Mouse (Mus musculus): ENCODE data around the gene Arhgap28. TPM values are rescaled to one million over a fixed set of nuclear protein-coding genes. Genes with fewer than 3 reads are reported as not detected.

Gene Arhgap28
- polyA plus RNA-seq, 1 experiment from 2014 or later: 3.8 TPM

DNA sequence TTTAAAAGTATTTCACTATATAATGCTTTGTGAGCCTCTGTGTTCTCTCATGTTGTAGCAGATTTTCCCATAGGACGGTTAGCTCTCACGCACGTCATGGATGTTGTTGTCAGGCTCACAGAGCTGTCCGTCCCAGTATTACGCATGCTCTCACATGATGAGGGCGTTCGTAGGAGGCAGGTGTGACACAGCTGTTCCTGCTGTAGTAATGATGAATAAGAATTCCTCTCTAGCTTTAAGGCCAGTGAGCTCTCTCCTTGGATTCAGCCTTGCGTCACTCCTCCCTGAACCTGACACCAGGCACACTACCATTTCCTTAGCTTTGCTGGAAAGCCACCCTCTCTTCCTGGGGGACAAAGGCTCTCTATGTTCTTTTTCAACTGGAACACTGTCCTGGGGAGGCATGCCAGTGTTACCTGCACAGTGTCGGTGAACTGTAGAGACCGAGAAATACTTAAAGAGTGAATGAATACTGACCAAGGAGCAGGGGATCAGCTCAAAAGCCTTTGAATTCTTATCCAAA lies 96.3 kb downstream of the Arhgap28 start:
- Histone ChIP-seq H3K4me2 (replicated peaks; ENCODE audit: low read depth) (no peak overlapping the region), H3K27ac (ENCODE audit: low read depth, low read length) (no peak overlapping the region), H3K27me3 (replicated peaks; ENCODE audit: control insufficient read depth, insufficient read depth, low read length) (no peaks in the 10 kb centered on the region), H3K4me3 (ENCODE audit: low read depth, low read length) (no peak overlapping the region), H3K4me1 (replicated peaks; ENCODE audit: control insufficient read depth, insufficient read depth, low read length) (no peaks in the 10 kb centered on the region), H3K36me3 (ENCODE audit: control insufficient read depth, insufficient read depth) (no peaks in the 10 kb centered on the region), H3K9me3 (ENCODE audit: control insufficient read depth) (no peaks in the 10 kb centered on the region), H3K9ac (ENCODE audit: low read depth, low read length) (no peak overlapping the region)
- peak; percentile 38; the same call in 1 of the 2 replicates for ATAC-seq
- TF ChIP-seq CTCF (IDR thresholded peaks at IDR 0.05; ENCODE audit: low read depth): no peak
- 77% methylated on average over 10 of the region's 10 CpGs for WGBS

DNA sequence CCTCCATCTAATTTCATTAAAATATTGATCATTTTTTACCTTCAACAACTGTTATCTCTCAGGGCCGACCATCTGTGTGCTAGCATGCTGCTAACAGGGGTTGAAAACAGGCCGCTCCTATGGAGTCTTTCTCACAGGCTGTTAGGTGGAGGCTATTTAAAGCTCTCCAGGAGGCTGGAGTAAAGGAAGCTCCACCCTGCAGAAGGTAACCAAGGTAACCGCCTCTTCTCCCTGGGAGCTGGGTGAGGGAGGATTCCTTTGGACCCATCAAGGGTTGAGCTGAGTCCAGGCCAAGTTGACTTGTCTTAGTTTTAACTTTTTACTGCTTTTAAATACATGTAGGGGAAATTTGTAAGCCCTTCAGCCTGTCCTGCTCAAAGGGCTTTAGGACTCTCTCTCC lies 97.7 kb downstream of the Arhgap28 start:
- ATAC-seq: no peak
- H3K36me3 ChIP-seq (ENCODE audit: control insufficient read depth, insufficient read depth): no peaks in the 10 kb centered on the region
- 74% methylated on average over 3 of the region's 3 CpGs for WGBS

DNA sequence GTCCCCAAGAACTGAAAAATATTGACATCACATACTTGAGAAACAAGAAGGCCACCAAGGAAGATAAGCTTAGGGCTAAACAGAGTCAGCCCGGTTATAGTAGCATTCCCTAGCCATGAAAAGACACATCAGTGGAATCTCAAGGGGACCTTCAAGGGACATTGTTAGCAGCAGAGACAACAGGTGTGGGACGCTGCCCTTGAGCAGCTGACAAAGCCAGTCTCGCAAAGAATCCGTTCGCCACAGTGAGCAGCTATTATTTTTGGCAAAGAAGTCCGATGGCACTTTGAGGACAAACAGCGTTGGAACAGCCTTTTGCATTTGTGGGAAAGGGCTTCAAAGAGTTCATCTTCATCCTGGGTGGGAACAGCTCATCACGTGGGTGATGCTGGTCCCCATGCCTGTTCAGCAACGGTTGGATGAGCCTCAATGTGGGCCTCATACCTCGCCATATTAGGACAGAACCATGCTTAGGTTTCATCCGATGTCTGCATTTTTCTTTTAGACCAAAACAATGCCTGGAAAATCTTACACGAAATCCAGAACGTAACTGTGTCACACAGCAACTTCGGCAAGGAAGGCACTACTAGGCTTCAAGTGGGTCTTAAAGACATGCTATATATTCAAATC lies 99.5 kb downstream of the Arhgap28 start:
- H3K4me1 ChIP-seq (replicated peaks; ENCODE audit: control insufficient read depth, insufficient read depth, low read length): no peaks in the 10 kb centered on the region
- no peaks in the 10 kb centered on the region for H3K36me3 ChIP-seq (ENCODE audit: control insufficient read depth, insufficient read depth)
- H3K9me3 ChIP-seq (ENCODE audit: control insufficient read depth): no peaks in the 10 kb centered on the region
- no peak overlapping the region for H3K4me2 ChIP-seq (replicated peaks; ENCODE audit: low read depth)
- 80% methylated on average over 14 of the region's 14 CpGs for WGBS
- H3K27me3 ChIP-seq (replicated peaks; ENCODE audit: control insufficient read depth, insufficient read depth, low read length): no peaks in the 10 kb centered on the region
- TF ChIP-seq CTCF (IDR thresholded peaks at IDR 0.05; ENCODE audit: low read depth): no peak
- no peak overlapping the region for H3K27ac ChIP-seq (ENCODE audit: low read depth, low read length)
- no peak for ATAC-seq
- no peak overlapping the region for H3K9ac ChIP-seq (ENCODE audit: low read depth, low read length)
- H3K4me3 ChIP-seq (ENCODE audit: low read depth, low read length): no peak overlapping the region

More for the DNA sequence above, 97.7 kb downstream of the Arhgap28 start:
- Histone ChIP-seq H3K4me3 (ENCODE audit: low read depth, low read length) (no peak overlapping the region), H3K9me3 (ENCODE audit: control insufficient read depth) (no peaks in the 10 kb centered on the region), H3K27me3 (replicated peaks; ENCODE audit: control insufficient read depth, insufficient read depth, low read length) (no peaks in the 10 kb centered on the region), H3K4me1 (replicated peaks; ENCODE audit: control insufficient read depth, insufficient read depth, low read length) (no peaks in the 10 kb centered on the region), H3K4me2 (replicated peaks; ENCODE audit: low read depth) (no peak overlapping the region), H3K9ac (ENCODE audit: low read depth, low read length) (no peak overlapping the region), H3K27ac (ENCODE audit: low read depth, low read length) (no peak overlapping the region)
- TF ChIP-seq CTCF (IDR thresholded peaks at IDR 0.05; ENCODE audit: low read depth): no peak

DNA sequence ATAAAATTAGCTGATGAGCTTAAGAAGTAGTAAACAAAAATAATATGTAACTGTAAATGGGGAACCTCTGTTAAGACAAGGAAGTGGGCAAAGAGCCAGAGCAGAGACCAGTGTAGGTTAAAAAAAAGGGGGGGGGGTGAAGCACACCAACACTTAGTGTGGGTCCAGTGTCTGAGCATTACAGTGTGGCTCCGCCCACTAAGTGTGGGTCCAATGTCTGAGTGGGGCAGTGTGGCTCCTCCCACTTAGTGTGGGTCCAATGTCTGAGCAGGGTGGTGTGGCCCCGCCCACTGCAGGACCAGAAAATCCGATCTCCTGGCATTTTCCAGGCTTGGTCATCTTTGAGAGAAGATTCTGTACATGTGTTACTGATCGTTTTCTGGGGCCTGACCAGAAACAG lies 101.1 kb downstream of the Arhgap28 start:
- no peak for ATAC-seq
- no peak for TF ChIP-seq CTCF (IDR thresholded peaks at IDR 0.05; ENCODE audit: low read depth)

DNA sequence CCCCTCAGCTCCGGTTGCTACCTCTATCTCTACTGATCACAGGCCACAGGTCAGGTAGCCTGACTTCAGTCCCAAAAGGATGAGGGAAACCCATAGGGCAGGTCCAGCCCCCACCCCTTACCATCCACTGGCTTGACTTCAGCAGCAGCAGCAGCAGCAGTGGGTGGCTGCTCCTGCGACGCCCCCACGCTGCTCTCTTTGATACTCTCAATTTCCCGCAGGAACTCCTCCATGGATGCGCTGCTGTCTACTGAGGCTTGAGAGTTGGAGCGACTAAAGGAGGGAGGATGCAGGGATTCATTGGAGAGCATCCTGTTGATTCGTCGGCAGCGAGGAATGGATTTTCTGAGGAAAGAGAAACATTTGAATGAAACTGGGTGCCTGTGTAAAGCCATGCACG lies 102.8 kb downstream of the Arhgap28 start:
- Histone ChIP-seq H3K4me3 (ENCODE audit: low read depth, low read length) (no peak overlapping the region), H3K27me3 (replicated peaks; ENCODE audit: control insufficient read depth, insufficient read depth, low read length) (no peaks in the 10 kb centered on the region), H3K4me2 (replicated peaks; ENCODE audit: low read depth) (no peak overlapping the region), H3K9me3 (ENCODE audit: control insufficient read depth) (no peaks in the 10 kb centered on the region), H3K9ac (ENCODE audit: low read depth, low read length) (no peak overlapping the region), H3K27ac (ENCODE audit: low read depth, low read length) (no peak overlapping the region), H3K4me1 (replicated peaks; ENCODE audit: control insufficient read depth, insufficient read depth, low read length) (no peaks in the 10 kb centered on the region), H3K36me3 (ENCODE audit: control insufficient read depth, insufficient read depth) (no peaks in the 10 kb centered on the region)
- 88% methylated on average over 11 of the region's 11 CpGs for WGBS
- no peak for ATAC-seq
- no peak for TF ChIP-seq CTCF (IDR thresholded peaks at IDR 0.05; ENCODE audit: low read depth)

More for the DNA sequence above, 101.1 kb downstream of the Arhgap28 start:
- WGBS: 85% methylated on average over 4 of the region's 4 CpGs
- Histone ChIP-seq H3K27me3 (replicated peaks; ENCODE audit: control insufficient read depth, insufficient read depth, low read length) (no peaks in the 10 kb centered on the region), H3K9ac (ENCODE audit: low read depth, low read length) (no peak overlapping the region), H3K4me3 (ENCODE audit: low read depth, low read length) (no peak overlapping the region), H3K9me3 (ENCODE audit: control insufficient read depth) (no peaks in the 10 kb centered on the region), H3K27ac (ENCODE audit: low read depth, low read length) (no peak overlapping the region), H3K36me3 (ENCODE audit: control insufficient read depth, insufficient read depth) (no peaks in the 10 kb centered on the region), H3K4me2 (replicated peaks; ENCODE audit: low read depth) (no peak overlapping the region), H3K4me1 (replicated peaks; ENCODE audit: control insufficient read depth, insufficient read depth, low read length) (no peaks in the 10 kb centered on the region)

DNA sequence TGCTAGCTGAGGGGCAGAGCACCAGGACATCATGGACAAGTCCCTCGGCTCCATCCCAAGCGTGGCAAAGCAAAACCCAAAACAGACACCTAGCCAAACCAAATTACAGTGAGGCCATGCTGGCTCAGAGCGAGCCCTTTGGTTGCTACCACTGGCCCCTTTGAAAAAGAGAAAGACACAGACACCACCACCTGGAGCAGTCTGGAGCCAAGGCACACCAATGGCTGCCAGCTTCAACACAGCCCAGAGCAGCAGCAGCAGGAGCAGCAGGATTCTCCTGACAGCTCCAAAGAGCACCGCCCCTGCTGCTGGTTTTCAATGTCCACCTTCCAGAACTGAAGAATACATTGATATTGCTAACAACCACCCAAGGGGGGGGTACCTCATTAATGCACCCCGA lies 104.5 kb downstream of the Arhgap28 start:
- no peak for TF ChIP-seq CTCF (IDR thresholded peaks at IDR 0.05; ENCODE audit: low read depth)
- Histone ChIP-seq H3K4me3 (ENCODE audit: low read depth, low read length) (no peak overlapping the region), H3K9me3 (ENCODE audit: control insufficient read depth) (no peaks in the 10 kb centered on the region), H3K27ac (ENCODE audit: low read depth, low read length) (no peak overlapping the region), H3K36me3 (ENCODE audit: control insufficient read depth, insufficient read depth) (no peaks in the 10 kb centered on the region; the same call in 1 of the 2 replicates), H3K4me2 (replicated peaks; ENCODE audit: low read depth) (no peak overlapping the region), H3K27me3 (replicated peaks; ENCODE audit: control insufficient read depth, insufficient read depth, low read length) (no peaks in the 10 kb centered on the region), H3K9ac (ENCODE audit: low read depth, low read length) (no peak overlapping the region), H3K4me1 (replicated peaks; ENCODE audit: control insufficient read depth, insufficient read depth, low read length) (no peaks in the 10 kb centered on the region)
- 96% methylated on average over 5 of the region's 5 CpGs for WGBS
- ATAC-seq: no peak
